Mouse (Mus musculus): ENCODE measurements at regions not wholly inside any gene's neighbourhood (a gene's known extent, or its start where the extent isn't known, plus 50 kb on each side); places are given as distances from the start of the nearest gene placed in this dataset.
"Not testable (repeated sequence)": the region's sequence is repeated elsewhere in the genome, so short reads cannot be mapped to it uniquely, and the experiment has no call there.

GRCm38 (mm10) chr4:3069341-3069740, 97.8 kb upstream of the Vmn1r2 start:
- DNase-seq (ENCODE audit: extremely low spot score in 1 of 2, low spot score in 2 of 2) = peak in 1 of 2 experiments; percentile 17
- intact Hi-C loops (cut with DNase I) = no loop called here

GRCm38 (mm10) chr4:3071326-3071725, 95.8 kb upstream of the Vmn1r2 start:
- DNase-seq (ENCODE audit: extremely low spot score in 1 of 2, low spot score in 2 of 2); intact Hi-C loops (cut with DNase I): not testable (repeated sequence)

- intact Hi-C loops (cut with DNase I) = loop anchor here (1.0 kb wide), 1 partner anchor 13 kb away; no protein-coding TSS in a partner anchor
- DNase-seq (ENCODE audit: extremely low spot score in 1 of 2, low spot score in 2 of 2) = no peak
These were observed 87.2 kb upstream of the Vmn1r2 start for GRCm38 (mm10) chr4:3079901-3080300.

GRCm38 (mm10) chr4:3080385-3081125, 86.6 kb upstream of the Vmn1r2 start:
- peak in 1 of 2 experiments; percentile 25 for DNase-seq (ENCODE audit: extremely low spot score in 1 of 2, low spot score in 2 of 2)
- intact Hi-C loops (cut with DNase I) = loop anchor here (1.0 kb wide), 1 partner anchor 13 kb away; no protein-coding TSS in a partner anchor

GRCm38 (mm10) chr4:3081148-3081952, 85.8 kb upstream of the Vmn1r2 start:
- intact Hi-C loops (cut with DNase I) = no loop called here
- DNase-seq (ENCODE audit: extremely low spot score in 1 of 2, low spot score in 2 of 2) = peak in 1 of 2 experiments; percentile 30

GRCm38 (mm10) chr4:3081953-3082950, 84.9 kb upstream of the Vmn1r2 start:
- intact Hi-C loops (cut with DNase I) = no loop called here
- peak in 1 of 2 experiments; percentile 45 for DNase-seq (ENCODE audit: extremely low spot score in 1 of 2, low spot score in 2 of 2)

GRCm38 (mm10) chr4:3083161-3084020, 83.7 kb upstream of the Vmn1r2 start:
- intact Hi-C loops (cut with DNase I) = no loop called here
- peak in 1 of 2 experiments; percentile 62 for DNase-seq (ENCODE audit: extremely low spot score in 1 of 2, low spot score in 2 of 2)

- intact Hi-C loops (cut with DNase I) = no loop called here
- peak in 1 of 2 experiments; percentile 28 for DNase-seq (ENCODE audit: extremely low spot score in 1 of 2, low spot score in 2 of 2)
These were observed 83.0 kb upstream of the Vmn1r2 start for GRCm38 (mm10) chr4:3084021-3084545.

GRCm38 (mm10) chr4:3085456-3086448, 81.4 kb upstream of the Vmn1r2 start:
- intact Hi-C loops (cut with DNase I) = no loop called here
- peak in 1 of 2 experiments; percentile 25 for DNase-seq (ENCODE audit: extremely low spot score in 1 of 2, low spot score in 2 of 2)

GRCm38 (mm10) chr4:3087616-3088015, 79.5 kb upstream of the Vmn1r2 start:
- DNase-seq (ENCODE audit: extremely low spot score in 1 of 2, low spot score in 2 of 2); intact Hi-C loops (cut with DNase I): not testable (repeated sequence)

- no peak for DNase-seq (ENCODE audit: extremely low spot score in 1 of 2, low spot score in 2 of 2)
- intact Hi-C loops (cut with DNase I) = no loop called here
These were observed 77.3 kb upstream of the Vmn1r2 start for GRCm38 (mm10) chr4:3089567-3090377.

GRCm38 (mm10) chr4:3090378-3090735, 76.8 kb upstream of the Vmn1r2 start:
- intact Hi-C loops (cut with DNase I) = no loop called here
- DNase-seq (ENCODE audit: extremely low spot score in 1 of 2, low spot score in 2 of 2) = no peak

- intact Hi-C loops (cut with DNase I) = no loop called here
- DNase-seq (ENCODE audit: extremely low spot score in 1 of 2, low spot score in 2 of 2) = no peak
These were observed 76.4 kb upstream of the Vmn1r2 start for GRCm38 (mm10) chr4:3090742-3091141.
